Mouse (Mus musculus): Measurements from ENCODE around the gene Irgq.

DNA sequence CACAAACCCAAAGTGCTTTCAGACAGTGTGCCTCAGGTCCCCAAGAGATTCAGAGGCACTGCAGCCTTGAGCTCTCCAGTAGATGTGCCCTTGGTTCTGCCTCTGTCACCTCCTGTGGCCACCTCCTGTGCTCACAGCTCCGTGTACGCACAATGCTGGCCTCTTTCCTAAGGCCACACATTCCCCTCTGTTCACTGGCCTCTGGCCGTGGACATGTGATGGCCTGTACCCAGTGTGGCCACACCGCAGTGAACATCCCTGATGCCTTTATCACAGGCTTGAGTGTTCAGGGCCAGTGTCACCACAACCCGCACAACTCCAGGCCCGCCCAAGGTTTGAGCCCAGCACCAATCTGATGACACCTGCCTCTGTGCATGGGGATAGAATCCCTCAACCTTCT lies 54.4 kb downstream of the Irgq start:
- TF ChIP-seq GATA1 (IDR thresholded peaks at IDR 0.05; ENCODE audit: low read length) (no peak), TAL1 (IDR thresholded peaks at IDR 0.05; ENCODE audit: low read length) (no peak)
